Mouse (Mus musculus): ENCODE measurements around the gene Cdh23. TPM values are rescaled to one million over a fixed set of nuclear protein-coding genes. Genes with fewer than 3 reads are reported as not detected.

Gene Cdh23
- polyA plus RNA-seq, 1 experiment from 2014 or later = 0.25 TPM

Other genes with a start within 250 kb of the Cdh23 start
- 3.7 and 3.9 TPM in 2 replicates for gene Slc29a3, start 56.3 kb upstream of the Cdh23 start, polyA plus RNA-seq (2015; fragmentation: Nextera tagmentation; extraction: Ambion mirVana)
- gene Unc5b, start 135.1 kb upstream of the Cdh23 start, polyA plus RNA-seq (2015; fragmentation: Nextera tagmentation; extraction: Ambion mirVana) = 0.25 and 0.29 TPM in 2 replicates

All from liver, embryonic 15.5 days (tissue).